Mouse (Mus musculus) left cerebral cortex, adult 2 months (tissue): ENCODE data around the gene Vipr2. TPM values are rescaled to one million over a fixed set of nuclear protein-coding genes. Genes with fewer than 3 reads are reported as not detected.

Source experiments
- DNase-seq, 2 experiments: peaks; one replicate each; pipeline ENCODE4 v3.0.0; 2021 to 2022; ENCODE audit warnings: low spot score in 2 of 2, mixed read lengths in 1 of 2; ENCODE audit errors: extremely low spot score in 1 of 2
- H3K27ac ChIP-seq: fragments of 200-600 bp; 2 replicates; pipeline ENCODE4 v1.8.1; 2022
- H3K4me3 ChIP-seq: fragments of 200-600 bp; 2 replicates; pipeline ENCODE4 v1.8.1; 2022
- CTCF ChIP-seq: fragments of 200-600 bp; IDR thresholded peaks from 2 replicates; pipeline ENCODE4 v1.8.1; 2022; ENCODE audit warnings: antibody characterized with exemption, mild to moderate bottlenecking, moderate library complexity
- intact Hi-C: fragments of 180-260 bp; cut with DNase I; formaldehyde crosslinking; loops from one replicate; pipeline ENCODE4 v1.15.1; 2025
- total RNA-seq, 2 experiments: library from RNA; stranded (reverse); gene quantifications; 2 replicates each; pipeline ENCODE4 v1.2.3; 2021

Gene Vipr2
- total RNA-seq, 2 experiments from 2014 or later = 0.43 to 1.3 TPM

GRCm38 (mm10) chr12:116109451-116110353 lies 32.2 kb downstream of the Vipr2 start:
- Histone ChIP-seq H3K27ac (no peak overlapping the region), H3K4me3 (no peak overlapping the region)
- TF ChIP-seq CTCF = no peak
- DNase-seq = peak in 1 of 2 experiments; percentile 14
- intact Hi-C loops = no loop called here

- H3K4me3 ChIP-seq = no peak overlapping the region
- TF ChIP-seq CTCF = no peak
- no peak for DNase-seq
- no peak overlapping the region for H3K27ac ChIP-seq
- intact Hi-C loops = no loop called here
Observed at GRCm38 (mm10) chr12:116111007-116111694, 33.6 kb downstream of the Vipr2 start.

GRCm38 (mm10) chr12:116115781-116116180 lies 38.3 kb downstream of the Vipr2 start:
- no peak overlapping the region for H3K27ac ChIP-seq
- no peak for TF ChIP-seq CTCF

GRCm38 (mm10) chr12:116116455-116116854 lies 38.9 kb downstream of the Vipr2 start:
- no peak overlapping the region for H3K27ac ChIP-seq
- intact Hi-C loops = no loop called here

More at GRCm38 (mm10) chr12:116115781-116116180, 38.3 kb downstream of the Vipr2 start:
- no peak overlapping the region for H3K4me3 ChIP-seq
- intact Hi-C loops = no loop called here
- DNase-seq = no peak

GRCm38 (mm10) chr12:116117352-116117929 lies 39.9 kb downstream of the Vipr2 start:
- intact Hi-C loops = no loop called here

More at GRCm38 (mm10) chr12:116116455-116116854, 38.9 kb downstream of the Vipr2 start:
- DNase-seq = no peak
- H3K4me3 ChIP-seq = no peak overlapping the region
- TF ChIP-seq CTCF = no peak

GRCm38 (mm10) chr12:116119001-116119400 lies 41.5 kb downstream of the Vipr2 start:
- no peak for DNase-seq
- intact Hi-C loops = no loop called here
- TF ChIP-seq CTCF = no peak
- no peak overlapping the region for H3K27ac ChIP-seq
- no peak overlapping the region for H3K4me3 ChIP-seq

More at GRCm38 (mm10) chr12:116117352-116117929, 39.9 kb downstream of the Vipr2 start:
- no peak for DNase-seq
- TF ChIP-seq CTCF = no peak
- no peak overlapping the region for H3K4me3 ChIP-seq
- no peak overlapping the region for H3K27ac ChIP-seq

- no peak for DNase-seq
- Histone ChIP-seq H3K27ac (no peak overlapping the region), H3K4me3 (no peak overlapping the region)
- no peak for TF ChIP-seq CTCF
- intact Hi-C loops = loop anchor here (5.0 kb wide), 1 partner anchor 41 kb away; no protein-coding TSS in a partner anchor
Observed at GRCm38 (mm10) chr12:116123786-116124185, 46.3 kb downstream of the Vipr2 start.

GRCm38 (mm10) chr12:116130936-116131335 lies 53.4 kb downstream of the Vipr2 start:
- DNase-seq = no peak
- no peak overlapping the region for H3K27ac ChIP-seq
- no peak overlapping the region for H3K4me3 ChIP-seq
- no peak for TF ChIP-seq CTCF
- intact Hi-C loops = no loop called here

- no peak for DNase-seq
Observed at GRCm38 (mm10) chr12:116132909-116133308, 55.4 kb downstream of the Vipr2 start.

GRCm38 (mm10) chr12:116135906-116136305 lies 58.4 kb downstream of the Vipr2 start:
- TF ChIP-seq CTCF = no peak
- H3K27ac ChIP-seq = no peak overlapping the region
- DNase-seq = no peak
- no peak overlapping the region for H3K4me3 ChIP-seq
- intact Hi-C loops = loop anchor here (5.0 kb wide), 1 partner anchor 66 kb away; no protein-coding TSS in a partner anchor

More at GRCm38 (mm10) chr12:116132909-116133308, 55.4 kb downstream of the Vipr2 start:
- H3K27ac ChIP-seq = no peak overlapping the region
- TF ChIP-seq CTCF = no peak
- H3K4me3 ChIP-seq = no peak overlapping the region
- intact Hi-C loops = no loop called here

GRCm38 (mm10) chr12:116138322-116139205 lies 61.0 kb downstream of the Vipr2 start:
- peak; percentile 35 for TF ChIP-seq CTCF
- intact Hi-C loops = loop anchor here (5.0 kb wide), 1 partner anchor 64 kb away; no protein-coding TSS in a partner anchor
- Histone ChIP-seq H3K27ac (no peak overlapping the region), H3K4me3 (no peak overlapping the region)
- no peak for DNase-seq
